Mouse (Mus musculus) olfactory bulb, adult 2 months (tissue): ENCODE results near the gene Fos. TPM values are rescaled to one million over a fixed set of nuclear protein-coding genes. Genes with fewer than 3 reads are reported as not detected.
A peak's percentile ranks its signal among the peaks of the same experiment; 100 is the strongest.

Experiments used
- H3K27ac ChIP-seq: fragments of 200-500 bp; 2 replicates; pipeline ENCODE4 v1.5.1; 2012; ENCODE audit warnings: low read depth, low read length; ENCODE audit not compliant: insufficient read depth
- H3K4me1 ChIP-seq: fragments of 200-500 bp; 2 replicates; pipeline ENCODE4 v1.6.1; 2012; ENCODE audit warnings: low read length; ENCODE audit not compliant: control insufficient read depth, insufficient read depth
- H3K4me3 ChIP-seq: fragments of 200-500 bp; 2 replicates; pipeline ENCODE4 v1.5.1; 2012; ENCODE audit warnings: mild to moderate bottlenecking, low read depth, low read length, moderate library complexity; ENCODE audit not compliant: insufficient read depth
- CTCF ChIP-seq: fragments of 200-500 bp; IDR thresholded peaks from 2 replicates; pipeline ENCODE4 v1.5.1; 2012; ENCODE audit warnings: low read depth, mild to moderate bottlenecking, low read length, moderate library complexity; ENCODE audit not compliant: insufficient read depth
- POLR2A ChIP-seq: fragments of 200-500 bp; IDR thresholded peaks from 2 replicates; pipeline ENCODE4 v1.6.1; 2012; ENCODE audit warnings: mild to moderate bottlenecking, low read depth, low read length, moderate library complexity; ENCODE audit not compliant: insufficient read depth
- WGBS: fragments of 180-500 bp; shearing (Covaris S2); methylation state at CpG from one replicate; pipeline ENCODE4 v1.1.7; 2018; 5-methylcytosine and 5-hydroxymethylcytosine counted together
- polyA plus RNA-seq: library from polyadenylated mRNA; stranded (reverse); fragments of >200 nt; gene quantifications from 2 replicates; pipeline ENCODE4 v1.2.4, GENCODE M21; 2012; ENCODE audit warnings: low replicate concordance; ENCODE audit not compliant: missing spikeins, insufficient read depth, insufficient read length

Fos gene
- polyA plus RNA-seq, 1 experiment: not detected

DNA sequence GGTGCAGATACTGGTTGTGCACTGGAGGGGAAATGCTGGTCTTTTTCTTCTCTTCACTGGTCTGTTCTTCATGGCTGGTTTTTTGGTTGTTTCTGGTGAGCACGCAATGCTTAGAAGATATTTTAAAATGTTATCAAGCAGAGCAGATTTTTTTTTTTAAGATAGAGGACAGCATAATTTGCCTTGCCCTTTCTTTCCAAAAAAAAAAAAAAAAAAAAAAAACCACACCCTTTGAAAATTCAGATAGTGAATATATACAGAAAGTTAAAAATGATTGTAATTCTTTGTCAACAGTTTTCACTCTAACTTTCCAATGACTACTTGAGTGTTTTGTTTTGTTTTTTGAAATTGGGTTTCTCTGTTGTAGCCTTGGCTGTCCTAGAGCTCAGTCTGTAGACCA lies 17.3 kb downstream of the Fos start:
- WGBS: 97% methylated on average over 1 of the region's 1 CpGs
- Histone ChIP-seq H3K4me1 (peaks cover 13% of the 10 kb centered on the region), H3K4me3 (no peak overlapping the region), H3K27ac (no peak overlapping the region)
- TF ChIP-seq CTCF: no peak
- no peak for TF ChIP-seq POLR2A

DNA sequence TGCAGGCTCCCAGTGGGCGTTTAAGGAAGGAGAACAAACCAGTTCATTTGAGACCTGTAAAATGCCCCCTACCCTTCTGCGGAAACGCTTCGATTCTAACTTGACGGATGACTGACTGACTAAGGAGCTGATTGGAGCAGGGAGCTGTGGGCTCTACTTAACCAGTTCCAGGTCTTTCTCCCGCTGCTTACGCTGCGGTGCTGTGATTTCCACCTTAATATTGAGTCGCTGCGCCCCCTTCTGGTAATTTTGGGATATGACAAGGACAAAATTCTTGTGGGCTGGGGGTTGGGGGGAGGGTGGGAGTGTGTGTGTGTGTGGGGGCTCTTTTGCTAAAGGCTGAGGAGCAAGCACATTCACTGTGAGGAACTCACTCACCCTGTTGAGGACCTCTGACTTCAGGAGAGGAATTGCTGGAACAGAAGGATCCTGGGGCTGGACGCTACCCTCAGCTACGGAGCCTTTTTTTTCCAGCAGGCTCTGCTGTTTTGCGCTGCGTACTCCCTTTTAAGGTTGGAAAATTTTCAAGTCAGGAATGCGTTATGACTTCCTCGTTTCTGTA lies 18.5 kb downstream of the Fos start:
- TF ChIP-seq CTCF (peak; percentile 47), POLR2A (no peak)
- 14% methylated on average over 16 of the region's 16 CpGs for WGBS

DNA sequence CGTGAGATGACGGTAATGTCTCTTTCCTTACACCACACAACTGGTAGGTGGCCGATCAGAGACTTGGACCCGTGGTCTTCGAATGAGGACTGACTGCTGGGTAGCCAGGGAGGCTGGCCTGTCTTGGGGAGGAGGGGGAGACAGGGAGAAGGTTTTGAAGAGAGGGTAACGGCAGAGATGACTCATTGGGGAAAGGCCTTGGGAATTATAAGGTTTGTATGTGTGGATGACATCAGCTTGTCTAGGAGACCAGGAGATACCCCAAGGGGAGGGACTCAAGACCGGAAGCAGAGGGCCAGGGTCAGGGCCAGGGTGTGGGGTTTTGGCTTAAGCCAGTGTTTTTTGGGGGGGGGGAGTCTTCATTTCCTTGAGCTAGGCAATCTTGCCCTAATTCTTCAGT lies 22.6 kb downstream of the Fos start:
- WGBS: 60% methylated on average over 7 of the region's 7 CpGs
- Histone ChIP-seq H3K27ac (no peak overlapping the region), H3K4me3 (no peak overlapping the region), H3K4me1 (peaks cover 8% of the 10 kb centered on the region)
- TF ChIP-seq POLR2A (no peak), CTCF (no peak)

More for the DNA sequence above, 18.5 kb downstream of the Fos start:
- no peak overlapping the region for H3K27ac ChIP-seq
- peak overlapping the region; percentile 3; the same call in 1 of the 2 replicates for H3K4me3 ChIP-seq
- peaks cover 9% of the 10 kb centered on the region for H3K4me1 ChIP-seq

GRCm38 (mm10) chr12:85496755-85497154 lies 23.1 kb downstream of the Fos start:
- no peak overlapping the region for H3K4me3 ChIP-seq
- H3K4me1 ChIP-seq: peaks cover 7% of the 10 kb centered on the region
- no peak overlapping the region for H3K27ac ChIP-seq
- WGBS: 16% methylated on average over 7 of the region's 7 CpGs
- TF ChIP-seq POLR2A (no peak), CTCF (peak; percentile 38; the same call in 1 of the 2 replicates)

GRCm38 (mm10) chr12:85497310-85498135 lies 23.8 kb downstream of the Fos start:
- no peak overlapping the region for H3K4me3 ChIP-seq
- no peak overlapping the region for H3K27ac ChIP-seq
- WGBS: 76% methylated on average over 11 of the region's 11 CpGs
- H3K4me1 ChIP-seq: peaks cover 4% of the 10 kb centered on the region; the same call in 1 of the 2 replicates
- TF ChIP-seq POLR2A (no peak), CTCF (no peak)

DNA sequence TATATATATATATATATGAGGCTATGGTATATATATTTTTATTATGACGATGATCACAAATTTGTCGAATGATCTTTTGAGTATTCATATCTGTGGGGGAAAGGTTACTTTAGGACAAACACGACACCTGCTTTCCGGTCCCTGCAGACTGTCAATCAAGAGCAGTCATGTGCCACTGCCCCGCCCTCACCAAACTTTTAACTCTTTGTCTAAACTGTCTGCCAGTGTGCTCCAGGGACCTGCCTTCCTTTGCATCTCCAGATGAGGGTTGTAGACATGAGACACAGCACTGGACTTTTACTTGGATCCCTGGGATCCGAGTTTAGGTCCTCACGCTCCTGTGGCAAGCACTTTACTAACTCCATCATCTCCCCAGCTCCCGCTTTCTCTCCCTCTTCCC lies 25.3 kb downstream of the Fos start:
- Histone ChIP-seq H3K27ac (no peak overlapping the region), H3K4me3 (no peak overlapping the region), H3K4me1 (peaks cover 4% of the 10 kb centered on the region; the same call in 1 of the 2 replicates)
- TF ChIP-seq POLR2A (no peak), CTCF (no peak)
- 90% methylated on average over 8 of the region's 8 CpGs for WGBS

DNA sequence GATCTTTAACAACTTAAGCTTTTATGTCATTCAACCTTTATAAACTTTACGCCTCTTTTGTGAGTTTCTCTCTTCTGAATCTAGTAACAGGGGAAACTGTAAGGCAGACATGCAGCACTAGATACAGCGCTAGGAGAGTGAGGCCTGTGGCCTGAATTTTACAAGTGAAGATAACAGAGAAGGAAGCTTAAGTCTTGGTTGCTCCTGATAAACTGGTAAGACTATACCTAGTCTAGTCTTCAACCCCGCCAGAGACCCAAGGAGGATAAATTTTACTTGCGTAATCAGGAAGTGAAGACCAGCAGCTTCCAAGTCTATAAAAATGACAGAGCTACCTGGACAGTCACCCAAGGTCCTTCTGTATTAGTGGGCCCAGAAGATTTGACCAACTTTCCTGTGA lies 29.0 kb downstream of the Fos start:
- Histone ChIP-seq H3K4me1 (peaks cover 4% of the 10 kb centered on the region; the same call in 1 of the 2 replicates), H3K27ac (no peak overlapping the region), H3K4me3 (no peak overlapping the region)
- TF ChIP-seq POLR2A: no peak
- no peak for TF ChIP-seq CTCF
- 98% methylated on average over 4 of the region's 4 CpGs for WGBS

DNA sequence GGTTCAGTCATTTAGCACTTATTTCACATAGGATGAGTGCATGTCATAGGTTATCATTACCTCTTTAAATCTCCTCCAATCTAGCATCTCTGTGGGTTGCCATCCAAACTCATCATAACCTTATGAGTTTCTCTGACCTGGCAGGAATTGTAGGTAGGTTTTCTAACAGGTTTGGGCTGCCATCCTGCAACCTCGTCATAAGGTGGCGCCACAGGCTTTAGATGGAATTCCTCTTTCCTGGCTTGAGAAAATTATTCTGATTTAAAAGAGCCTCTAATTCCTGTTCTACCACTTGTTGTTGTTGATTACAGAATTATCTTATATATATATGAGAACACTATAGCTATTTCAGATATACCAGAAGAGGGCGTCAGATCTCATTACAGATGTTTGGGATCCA lies 34.5 kb downstream of the Fos start:
- Histone ChIP-seq H3K4me1 (no peaks in the 10 kb centered on the region), H3K27ac (no peak overlapping the region), H3K4me3 (no peak overlapping the region)
- TF ChIP-seq POLR2A (no peak), CTCF (no peak)
- WGBS: 21% methylated on average over 3 of the region's 3 CpGs

- WGBS: 96% methylated on average over 2 of the region's 2 CpGs
- TF ChIP-seq POLR2A: no peak
- TF ChIP-seq CTCF: no peak
- Histone ChIP-seq H3K4me1 (no peaks in the 10 kb centered on the region), H3K4me3 (no peak overlapping the region), H3K27ac (no peak overlapping the region)
These were observed 36.3 kb downstream of the Fos start for GRCm38 (mm10) chr12:85510013-85510412.
